Mouse (Mus musculus) CH12.LX (cell line): ENCODE results near the gene Hnrnpu. TPM values are rescaled to one million over a fixed set of nuclear protein-coding genes. Genes with fewer than 3 reads are reported as not detected.
A peak's percentile ranks its signal among the peaks of the same experiment; 100 is the strongest.

Source experiments
- DNase-seq: peaks from one replicate; pipeline ENCODE4 v3.0.0-alpha.2; 2013; ENCODE audit errors: extremely low read depth
- H3K27ac ChIP-seq: 2 replicates; pipeline ENCODE4 v1.5.1; 2012; ENCODE audit warnings: low read depth, mild to moderate bottlenecking, control low read depth, moderate library complexity; ENCODE audit not compliant: insufficient read depth
- H3K27me3 ChIP-seq: replicated peaks from 2 replicates; pipeline ENCODE3; 2012; ENCODE audit warnings: inconsistent platforms
- H3K36me3 ChIP-seq, 2 experiments: replicated peaks in 1 of 2; 2 replicates each; pipeline versions ENCODE3 to v1.6.1; 2012; ENCODE audit warnings: inconsistent platforms in 1 of 2, low read length in 1 of 2, mild to moderate bottlenecking in 1 of 2, mixed read lengths in 1 of 2, moderate library complexity in 1 of 2; ENCODE audit not compliant: control insufficient read depth in 1 of 2, insufficient read depth in 1 of 2
- H3K4me1 ChIP-seq, 2 experiments: 2 replicates each; pipeline ENCODE4 v1.6.1; 2012; ENCODE audit warnings: inconsistent platforms in 1 of 2, moderate library complexity in 1 of 2; ENCODE audit not compliant: insufficient read depth in 2 of 2, control insufficient read depth in 1 of 2
- H3K4me2 ChIP-seq: 2 replicates; pipeline ENCODE4 v1.6.1; 2012; ENCODE audit warnings: low read depth, mild to moderate bottlenecking, control low read depth; ENCODE audit not compliant: poor library complexity, insufficient read depth, severe bottlenecking
- H3K4me3 ChIP-seq, 3 experiments: fragments of 150-350 bp in 1 of 3; sonication (generic) in 1 of 3; replicated peaks in 1 of 3; 2 replicates each; pipeline versions ENCODE3 to v1.5.1; 2011 to 2012; ENCODE audit warnings: low read depth in 2 of 3, low read length in 2 of 3, mild to moderate bottlenecking in 2 of 3, moderate library complexity in 2 of 3, control low read depth in 1 of 3, improper control_type of control experiment in 1 of 3, inconsistent platforms in 1 of 3, mixed read lengths in 1 of 3; ENCODE audit not compliant: poor library complexity in 1 of 3
- H3K79me2 ChIP-seq: replicated peaks from 2 replicates; pipeline ENCODE4 v1.6.1; 2012; ENCODE audit warnings: mild to moderate bottlenecking, moderate library complexity; ENCODE audit not compliant: control insufficient read depth, poor library complexity, insufficient read depth, severe bottlenecking; ENCODE audit errors: extremely low read depth
- H3K9ac ChIP-seq: 2 replicates; pipeline ENCODE4 v1.6.1; 2012; ENCODE audit warnings: low read depth, mild to moderate bottlenecking, control low read depth, moderate library complexity; ENCODE audit not compliant: insufficient read depth
- H3K9me3 ChIP-seq: replicated peaks from 2 replicates; pipeline ENCODE3; 2012; ENCODE audit warnings: low read length, inconsistent platforms, mixed read lengths
- BHLHE40 ChIP-seq: IDR thresholded peaks from 2 replicates; pipeline ENCODE4 v1.6.1; 2011; ENCODE audit warnings: mild to moderate bottlenecking, low read depth, low read length, improper control_type of control experiment
- CHD2 ChIP-seq: IDR thresholded peaks from 2 replicates; pipeline ENCODE4 v1.6.1; 2011; ENCODE audit warnings: low read length, improper control_type of control experiment
- CTCF ChIP-seq, 2 experiments: IDR thresholded peaks in 1 of 2; conservative IDR thresholded peaks in 1 of 2; 2 replicates each; pipeline ENCODE4 v1.5.1; 2011 to 2012; ENCODE audit warnings: low read depth in 2 of 2, low read length in 2 of 2, improper control_type of control experiment in 1 of 2, inconsistent platforms in 1 of 2, mild to moderate bottlenecking in 1 of 2, moderate library complexity in 1 of 2
- E2F4 ChIP-seq: IDR thresholded peaks from 2 replicates; pipeline ENCODE4 v1.6.1; 2011; ENCODE audit warnings: low read depth, low read length, improper control_type of control experiment; ENCODE audit not compliant: insufficient replicate concordance
- ELF1 ChIP-seq: IDR thresholded peaks from 2 replicates; pipeline ENCODE4 v1.6.1; 2014; ENCODE audit warnings: low read depth, mild to moderate bottlenecking, inconsistent platforms, low read length, improper control_type of control experiment
- ETS1 ChIP-seq: conservative IDR thresholded peaks from 2 replicates; pipeline ENCODE4 v1.6.1; 2012; ENCODE audit warnings: low read depth, mild to moderate bottlenecking, inconsistent platforms, low read length, improper control_type of control experiment, moderate library complexity
- GABPA ChIP-seq: IDR thresholded peaks from 2 replicates; pipeline ENCODE4 v1.6.1; 2012; ENCODE audit warnings: low read depth, low read length, improper control_type of control experiment, inconsistent platforms; ENCODE audit not compliant: insufficient replicate concordance
- IRF4 ChIP-seq: IDR thresholded peaks from 2 replicates; pipeline ENCODE4 v1.6.1; 2014; ENCODE audit warnings: low read depth, mild to moderate bottlenecking, inconsistent platforms, low read length, improper control_type of control experiment
- JUND ChIP-seq: conservative IDR thresholded peaks from 2 replicates; pipeline ENCODE4 v1.6.1; 2011; ENCODE audit warnings: low read depth, low read length, improper control_type of control experiment
- KAT2A ChIP-seq: IDR thresholded peaks from 2 replicates; pipeline ENCODE4 v1.6.1; 2012; ENCODE audit warnings: low read length, improper control_type of control experiment, inconsistent platforms; ENCODE audit not compliant: insufficient replicate concordance
- MAFK ChIP-seq: IDR thresholded peaks from 2 replicates; pipeline ENCODE4 v1.6.1; 2011; ENCODE audit warnings: low read length, improper control_type of control experiment; ENCODE audit not compliant: insufficient replicate concordance
- NELFE ChIP-seq: IDR thresholded peaks from 2 replicates; pipeline ENCODE4 v1.6.1; 2011; ENCODE audit warnings: low read depth, low read length, improper control_type of control experiment
- POLR2A ChIP-seq: IDR thresholded peaks from 2 replicates; pipeline ENCODE4 v1.6.1; 2011; ENCODE audit warnings: low read depth, mild to moderate bottlenecking, improper control_type of control experiment, low read length
- POLR2AphosphoS2 ChIP-seq: IDR thresholded peaks from 2 replicates; pipeline ENCODE4 v1.6.1; 2011; ENCODE audit warnings: low read depth, low read length, improper control_type of control experiment
- TBP ChIP-seq: conservative IDR thresholded peaks from 2 replicates; pipeline ENCODE4 v1.6.1; 2011; ENCODE audit warnings: low read depth, low read length, improper control_type of control experiment
- TCF12 ChIP-seq: IDR thresholded peaks from 2 replicates; pipeline ENCODE4 v1.6.1; 2014; ENCODE audit warnings: low read depth, mild to moderate bottlenecking, inconsistent platforms, low read length, improper control_type of control experiment
- UBTF ChIP-seq: IDR thresholded peaks from 2 replicates; pipeline ENCODE4 v1.6.1; 2012; ENCODE audit warnings: low read depth, mild to moderate bottlenecking, inconsistent platforms, low read length, improper control_type of control experiment, moderate library complexity
- USF2 ChIP-seq: conservative IDR thresholded peaks from 2 replicates; pipeline ENCODE4 v1.6.1; 2011; ENCODE audit warnings: low read depth, low read length, improper control_type of control experiment
- ZC3H11A ChIP-seq: IDR thresholded peaks from 2 replicates; pipeline ENCODE4 v1.6.1; 2012; ENCODE audit warnings: low read depth, mild to moderate bottlenecking, inconsistent platforms, low read length, improper control_type of control experiment
- ZKSCAN1 ChIP-seq: IDR thresholded peaks from 2 replicates; pipeline ENCODE4 v1.6.1; 2012; ENCODE audit warnings: low read depth, inconsistent platforms, low read length, improper control_type of control experiment, borderline replicate concordance
- dilution Hi-C: fragments of 300-500 bp; cut with MboI; formaldehyde crosslinking; loops from 2 replicates; pipeline ENCODE4 v1.14.3; 2020; ENCODE audit warnings: low sequenced_read_pairs; ENCODE audit not compliant: extremely low pct_unique_long_range_greater_than_20kb, extremely low pct_ligation_motif_present
- in situ Hi-C: fragments of 300-500 bp; cut with MboI; formaldehyde crosslinking; loops from 3 replicates; pipeline ENCODE4 v1.14.3; 2019; ENCODE audit warnings: low sequenced_read_pairs, low pct_ligation_motif_present, low pct_unique_long_range_greater_than_20kb, mixed read lengths
- polyA plus RNA-seq: library from polyadenylated mRNA; unstranded; fragments of >175 nt; gene quantifications from 2 replicates; pipeline ENCODE4 v1.2.1, GENCODE M21; 2012; ENCODE audit warnings: low read depth; ENCODE audit not compliant: insufficient read length
- total RNA-seq, 2 experiments: library from RNA; depleted of rRNA; stranded (reverse); fragments of 300-350 nt in 1 of 2; fragments of >200 nt in 1 of 2; gene quantifications; 2 replicates each; pipeline ENCODE4 v1.2.3; 2012 to 2014

The Hnrnpu gene
- total and polyA plus RNA-seq, 3 experiments = 346 to 853 (median 359) TPM

DNA sequence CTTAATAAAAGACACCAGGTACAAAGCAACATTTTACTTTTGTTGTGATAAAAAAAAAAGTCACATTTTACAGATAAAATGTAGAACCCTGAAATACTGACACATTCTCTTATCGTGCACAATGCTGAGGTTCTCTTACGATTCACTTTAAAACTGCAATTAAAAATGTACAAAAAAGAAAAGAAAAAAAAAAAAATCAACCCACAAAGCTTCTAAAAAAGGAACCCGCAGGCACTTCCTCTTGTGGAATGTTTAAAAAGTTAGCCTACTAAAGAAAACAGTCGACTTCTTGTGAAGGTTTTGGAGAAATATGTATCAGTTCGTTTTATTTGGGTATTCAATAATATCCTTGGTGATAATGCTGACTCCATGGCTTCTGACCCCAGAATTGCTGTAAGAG lies 8.6 kb downstream of the Hnrnpu start:
- Histone ChIP-seq H3K4me3 (no peak overlapping the region), H3K27me3 (no peaks in the 10 kb centered on the region), H3K27ac (no peak overlapping the region), H3K79me2 (peaks cover 44% of the 10 kb centered on the region), H3K4me2 (no peak overlapping the region)
- no peak for TF ChIP-seq JUND
- TF ChIP-seq CTCF (conservative IDR thresholded peaks at IDR 0.05 in 1 of 2, IDR thresholded peaks at IDR 0.05 in 1 of 2; ENCODE audit: low read depth in 2 of 2, low read length in 2 of 2) = no peak
- no peak for TF ChIP-seq ZKSCAN1
- no peak for TF ChIP-seq BHLHE40
- no peak for TF ChIP-seq MAFK
- no peak for TF ChIP-seq POLR2AphosphoS2
- no peak for TF ChIP-seq ETS1
- TF ChIP-seq KAT2A = no peak
- no peak for TF ChIP-seq IRF4
- no peak for TF ChIP-seq GABPA
- no peak for TF ChIP-seq TBP
- no peak for TF ChIP-seq CHD2
- no peak for TF ChIP-seq USF2
- TF ChIP-seq ZC3H11A = no peak
- TF ChIP-seq E2F4 = no peak
- TF ChIP-seq ELF1 = no peak
- no peak for TF ChIP-seq NELFE
- TF ChIP-seq UBTF = no peak
- no peak for TF ChIP-seq TCF12
- TF ChIP-seq, all 38 proteins: peak for 0
- dilution Hi-C loops = no loop called here
- in situ Hi-C loops = no loop called here
- Histone ChIP-seq H3K4me1 (peaks cover 2 to 39% of the 10 kb centered on the region in 2 experiments; a peak in 3 of 4 replicates), H3K36me3 (peaks cover 43 to 96% of the 10 kb centered on the region in 2 experiments), H3K9ac (no peak overlapping the region), H3K9me3 (no peaks in the 10 kb centered on the region)
- no peak for DNase-seq

DNA sequence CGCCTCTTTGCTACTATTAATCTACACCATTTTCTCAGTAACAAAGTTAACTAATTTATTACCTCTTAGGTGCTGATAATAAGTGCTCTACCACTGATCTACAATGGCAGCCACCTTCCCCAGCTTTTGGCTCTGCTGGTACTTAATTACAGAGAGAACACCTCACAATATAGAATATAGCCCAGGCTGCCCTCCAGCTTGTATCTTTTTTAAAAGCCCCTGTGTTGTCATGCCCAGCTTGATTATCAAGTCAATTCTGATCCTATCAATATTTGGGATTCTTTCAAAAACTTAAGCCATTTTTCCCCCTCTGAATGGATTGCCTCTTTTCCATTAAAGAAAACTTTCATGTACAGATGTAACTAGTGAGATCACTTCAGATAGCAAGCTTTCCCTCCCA lies 10.6 kb downstream of the Hnrnpu start:
- H3K79me2 ChIP-seq = peaks cover 30% of the 10 kb centered on the region
- no peaks in the 10 kb centered on the region for H3K9me3 ChIP-seq
- no peak overlapping the region for H3K4me3 ChIP-seq
- H3K4me1 ChIP-seq = peaks cover 0 to 32% of the 10 kb centered on the region in 2 experiments; a peak in 2 of 4 replicates
- no peak overlapping the region for H3K4me2 ChIP-seq
- no peak overlapping the region for H3K9ac ChIP-seq
- in situ Hi-C loops = no loop called here
- TF ChIP-seq NELFE (no peak), POLR2A (peak; percentile 28; the same call in 1 of the 2 replicates)
- no peak overlapping the region for H3K27ac ChIP-seq
- peaks cover 42 to 92% of the 10 kb centered on the region in 2 experiments for H3K36me3 ChIP-seq
- dilution Hi-C loops = no loop called here
- H3K27me3 ChIP-seq = no peaks in the 10 kb centered on the region
- DNase-seq = no peak
